Mouse (Mus musculus): ENCODE measurements around the gene Gm37240.

- TF ChIP-seq POLR2A (IDR thresholded peaks at IDR 0.05; ENCODE audit: borderline replicate concordance, insufficient read depth, low read length) (no peak), CTCF (IDR thresholded peaks at IDR 0.05; ENCODE audit: borderline replicate concordance, insufficient read depth, low read depth, low read length) (no peak)
These were observed 864.5 kb downstream of the Gm37240 start for GRCm38 (mm10) chr3:85022800-85023199.
